Mouse (Mus musculus): ENCODE results near the gene Ripply1. TPM values are rescaled to one million over a fixed set of nuclear protein-coding genes. Genes with fewer than 3 reads are reported as not detected.

Ripply1 gene
- polyA plus RNA-seq, 1 experiment from 2014 or later, result not detected

Other genes with a start within 250 kb of the Ripply1 start
- 57.4 and 65.4 TPM in 2 replicates for gene Rnf128, start 219.0 kb downstream of the Ripply1 start, polyA plus RNA-seq (2015; fragmentation: Nextera tagmentation; extraction: Ambion mirVana)
- 0.76 and 0.93 TPM in 2 replicates for gene Tbc1d8b, start 97.4 kb downstream of the Ripply1 start, polyA plus RNA-seq (2015; fragmentation: Nextera tagmentation; extraction: Ambion mirVana)
- gene Gm15013, start 67.9 kb downstream of the Ripply1 start, polyA plus RNA-seq (2015; fragmentation: Nextera tagmentation; extraction: Ambion mirVana), result not detected in 2 replicates
- 0.73 and 0.85 TPM in 2 replicates for gene Cldn2, start 18.5 kb upstream of the Ripply1 start, polyA plus RNA-seq (2015; fragmentation: Nextera tagmentation; extraction: Ambion mirVana)
- 35.5 and 43.0 TPM in 2 replicates for gene Morc4, start 89.3 kb upstream of the Ripply1 start, polyA plus RNA-seq (2015; fragmentation: Nextera tagmentation; extraction: Ambion mirVana)
- gene Rbm41, start 216.2 kb upstream of the Ripply1 start, polyA plus RNA-seq (2015; fragmentation: Nextera tagmentation; extraction: Ambion mirVana), result 1.2 TPM in 2 replicates

Data from liver, embryonic 15.5 days (tissue).